Mouse (Mus musculus) ES-E14 (cell line): ENCODE measurements around the gene Cyld.

Source experiments
- CHD2 ChIP-seq: IDR thresholded peaks from 2 replicates; pipeline ENCODE4 v1.6.1; 2014; ENCODE audit warnings: mild to moderate bottlenecking, low read depth, low read length, inconsistent platforms
- HCFC1 ChIP-seq: IDR thresholded peaks from 2 replicates; pipeline ENCODE4 v1.6.1; 2012; ENCODE audit warnings: low read length, inconsistent platforms, borderline replicate concordance; ENCODE audit not compliant: insufficient read depth
- MAFK ChIP-seq: IDR thresholded peaks from 2 replicates; pipeline ENCODE4 v1.6.1; 2014; ENCODE audit warnings: mild to moderate bottlenecking, low read depth, low read length, inconsistent platforms; ENCODE audit not compliant: insufficient read depth
- ZC3H11A ChIP-seq: IDR thresholded peaks from 2 replicates; pipeline ENCODE4 v1.6.1; 2012; ENCODE audit warnings: low read depth, mild to moderate bottlenecking, inconsistent platforms, low read length, borderline replicate concordance
- ZNF384 ChIP-seq: IDR thresholded peaks from 2 replicates; pipeline ENCODE4 v1.6.1; 2012; ENCODE audit warnings: low read depth, low read length, inconsistent platforms

DNA sequence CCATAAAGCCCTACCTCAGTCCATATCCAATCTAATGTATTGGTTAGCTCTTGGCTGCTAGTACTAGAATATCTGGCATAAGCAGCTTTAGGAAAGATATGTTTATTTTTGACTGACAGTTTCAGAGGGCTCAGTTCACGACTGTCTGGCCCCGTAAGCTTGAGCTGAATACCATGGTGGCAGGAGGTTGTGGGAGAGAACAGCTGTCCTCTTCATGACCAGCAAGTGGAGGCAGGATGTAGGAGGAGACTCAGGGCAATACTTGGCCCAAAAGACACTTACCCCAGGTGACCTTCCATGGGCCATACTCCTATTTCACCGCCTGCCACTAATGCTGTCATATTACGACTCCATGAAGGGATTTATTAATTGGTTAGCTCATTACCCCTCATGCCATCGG, 23.0 kb upstream of the Cyld start:
- TF ChIP-seq HCFC1 (no peak), ZC3H11A (no peak), MAFK (no peak), ZNF384 (no peak), CHD2 (no peak)
